Mouse (Mus musculus): ENCODE measurements around the gene Lrrc2. TPM values are rescaled to one million over a fixed set of nuclear protein-coding genes. Genes with fewer than 3 reads are reported as not detected.

The Lrrc2 gene
- polyA plus RNA-seq, 1 experiment from 2014 or later = 0.06 TPM

DNA sequence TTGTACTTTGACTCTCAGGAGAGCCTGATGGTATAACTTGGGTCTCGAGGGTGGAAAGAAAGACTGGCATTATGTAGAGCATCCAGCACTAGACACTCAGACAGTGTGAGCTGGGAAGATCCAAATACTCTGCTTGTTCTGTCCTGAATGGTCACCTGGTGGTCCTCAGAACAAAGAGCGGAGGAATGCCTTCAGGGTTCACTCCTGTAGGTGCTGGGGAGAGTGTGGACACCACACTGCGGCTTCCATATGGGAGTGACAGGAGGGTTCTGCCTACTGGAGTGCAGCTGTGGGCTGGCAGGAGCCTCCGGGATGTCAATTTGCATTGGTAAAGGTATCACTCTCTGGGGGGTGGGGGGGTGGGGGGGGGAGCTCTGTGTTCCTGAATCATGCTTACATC is 31.0 kb downstream of the Lrrc2 start:
- Histone ChIP-seq H3K9me3 (ENCODE audit: control insufficient read depth, low read length) (no peaks in the 10 kb centered on the region), H3K9ac (ENCODE audit: low read depth, low read length) (no peak overlapping the region), H3K4me2 (ENCODE audit: low read depth, low read length) (no peak overlapping the region), H3K27me3 (replicated peaks; ENCODE audit: control insufficient read depth, insufficient read depth, low read length) (no peaks in the 10 kb centered on the region), H3K27ac (ENCODE audit: low read length) (no peak overlapping the region), H3K4me1 (ENCODE audit: control insufficient read depth, insufficient read depth, low read length) (no peaks in the 10 kb centered on the region), H3K36me3 (ENCODE audit: control insufficient read depth, insufficient read depth, low read length) (no peaks in the 10 kb centered on the region), H3K4me3 (ENCODE audit: low read length) (no peak overlapping the region)
- WGBS = 69% methylated on average over 4 of the region's 4 CpGs
- no peak for ATAC-seq

DNA sequence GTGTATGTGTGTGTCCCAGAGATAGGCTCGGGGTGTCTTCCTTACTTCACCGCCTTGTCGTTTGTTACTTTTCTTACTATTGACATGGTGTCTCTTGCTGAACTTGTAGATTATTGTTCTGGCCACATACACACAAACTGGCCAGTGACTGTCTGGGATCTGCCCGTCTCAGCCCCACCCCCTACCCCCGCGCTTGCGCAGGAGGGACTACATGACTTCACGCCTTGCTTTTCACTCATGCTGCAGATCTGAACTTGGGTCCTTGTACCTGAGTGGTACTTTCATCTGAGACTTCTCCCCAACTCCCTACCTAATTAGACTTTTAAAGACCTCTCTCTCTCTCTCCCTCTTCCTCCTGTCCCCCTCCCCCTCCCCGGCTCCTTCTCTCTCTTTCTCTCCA is 32.8 kb downstream of the Lrrc2 start:
- Histone ChIP-seq H3K27ac (ENCODE audit: low read length) (no peak overlapping the region), H3K4me1 (ENCODE audit: control insufficient read depth, insufficient read depth, low read length) (no peaks in the 10 kb centered on the region; the same call in 1 of the 2 replicates), H3K27me3 (replicated peaks; ENCODE audit: control insufficient read depth, insufficient read depth, low read length) (no peaks in the 10 kb centered on the region), H3K4me3 (ENCODE audit: low read length) (no peak overlapping the region), H3K9me3 (ENCODE audit: control insufficient read depth, low read length) (no peaks in the 10 kb centered on the region), H3K9ac (ENCODE audit: low read depth, low read length) (no peak overlapping the region), H3K4me2 (ENCODE audit: low read depth, low read length) (no peak overlapping the region), H3K36me3 (ENCODE audit: control insufficient read depth, insufficient read depth, low read length) (no peaks in the 10 kb centered on the region)
- WGBS = 94% methylated on average over 9 of the region's 9 CpGs
- ATAC-seq = no peak

DNA sequence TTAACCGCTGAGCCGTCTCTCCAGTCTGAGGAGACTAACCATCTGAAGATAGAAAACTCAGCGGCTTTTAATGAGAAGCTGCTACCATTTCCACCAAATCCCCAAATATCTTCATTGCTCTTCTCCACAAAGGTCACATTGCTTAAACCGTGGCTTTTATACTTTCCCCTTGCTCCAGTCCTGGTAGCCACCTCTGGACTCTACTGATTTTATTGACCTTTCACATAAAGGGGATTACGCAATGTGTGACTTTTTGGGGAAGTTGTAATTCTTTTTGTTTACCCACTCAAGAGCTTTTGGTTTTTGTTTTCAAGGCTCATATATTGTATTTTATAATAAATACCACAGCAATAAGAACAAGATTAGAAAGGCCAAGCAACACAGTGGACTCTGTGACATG is 34.2 kb downstream of the Lrrc2 start:
- Histone ChIP-seq H3K4me2 (ENCODE audit: low read depth, low read length) (no peak overlapping the region), H3K4me3 (ENCODE audit: low read length) (no peak overlapping the region), H3K36me3 (ENCODE audit: control insufficient read depth, insufficient read depth, low read length) (no peaks in the 10 kb centered on the region), H3K27me3 (replicated peaks; ENCODE audit: control insufficient read depth, insufficient read depth, low read length) (no peaks in the 10 kb centered on the region), H3K9me3 (ENCODE audit: control insufficient read depth, low read length) (no peaks in the 10 kb centered on the region), H3K9ac (ENCODE audit: low read depth, low read length) (no peak overlapping the region), H3K4me1 (ENCODE audit: control insufficient read depth, insufficient read depth, low read length) (peaks cover 8% of the 10 kb centered on the region), H3K27ac (ENCODE audit: low read length) (no peak overlapping the region)
- ATAC-seq = no peak
- WGBS = 88% methylated on average over 5 of the region's 5 CpGs

DNA sequence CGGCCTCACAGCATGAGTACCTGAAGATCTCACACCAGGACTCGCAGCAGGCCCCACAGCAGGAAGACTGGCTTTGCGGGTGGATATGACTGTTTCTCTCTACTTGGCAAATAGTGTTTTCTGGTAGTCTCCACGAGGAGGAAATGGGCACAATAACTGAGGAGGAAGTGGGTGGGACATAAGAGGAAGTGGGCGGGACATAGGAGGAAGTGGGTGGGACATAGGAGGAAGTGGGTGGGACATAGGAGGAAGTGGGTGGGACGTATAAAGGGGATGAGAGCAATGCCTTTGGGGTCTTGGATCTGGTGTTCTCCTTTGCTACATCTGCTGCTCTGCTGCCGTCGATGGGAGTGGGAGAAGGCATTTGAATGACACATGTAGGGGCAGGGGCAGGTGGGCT is 34.6 kb downstream of the Lrrc2 start:
- Histone ChIP-seq H3K27me3 (replicated peaks; ENCODE audit: control insufficient read depth, insufficient read depth, low read length) (no peaks in the 10 kb centered on the region), H3K36me3 (ENCODE audit: control insufficient read depth, insufficient read depth, low read length) (no peaks in the 10 kb centered on the region), H3K4me1 (ENCODE audit: control insufficient read depth, insufficient read depth, low read length) (peaks cover 8% of the 10 kb centered on the region), H3K9ac (ENCODE audit: low read depth, low read length) (no peak overlapping the region), H3K4me2 (ENCODE audit: low read depth, low read length) (no peak overlapping the region), H3K27ac (ENCODE audit: low read length) (no peak overlapping the region), H3K9me3 (ENCODE audit: control insufficient read depth, low read length) (no peaks in the 10 kb centered on the region), H3K4me3 (ENCODE audit: low read length) (no peak overlapping the region)
- WGBS = 91% methylated on average over 8 of the region's 8 CpGs
- ATAC-seq = no peak

DNA sequence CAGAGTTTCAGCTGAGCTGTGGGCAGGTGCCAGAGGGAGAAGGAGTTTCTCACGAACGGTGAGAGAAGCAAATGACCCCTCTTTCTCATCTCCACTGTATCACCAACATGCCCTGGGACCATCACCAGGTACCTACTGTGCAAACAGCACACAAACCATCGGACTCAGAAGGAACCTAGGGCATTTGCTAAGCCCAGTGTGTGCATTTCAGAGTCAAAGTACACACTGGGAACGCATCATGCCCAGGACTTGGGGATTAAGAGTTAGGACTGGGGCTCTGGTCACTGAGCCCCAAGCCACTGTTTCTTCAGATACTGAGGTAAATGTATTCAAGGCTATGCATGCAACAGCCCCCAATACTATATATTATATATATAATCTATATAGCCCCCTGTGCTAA is 36.0 kb downstream of the Lrrc2 start:
- H3K9ac ChIP-seq (ENCODE audit: low read depth, low read length) = no peak overlapping the region
- no peak for ATAC-seq
- no peaks in the 10 kb centered on the region for H3K36me3 ChIP-seq (ENCODE audit: control insufficient read depth, insufficient read depth, low read length)
- H3K27ac ChIP-seq (ENCODE audit: low read length) = no peak overlapping the region
- no peak overlapping the region for H3K4me3 ChIP-seq (ENCODE audit: low read length)
- WGBS = 74% methylated on average over 4 of the region's 4 CpGs
- H3K9me3 ChIP-seq (ENCODE audit: control insufficient read depth, low read length) = no peaks in the 10 kb centered on the region
- no peaks in the 10 kb centered on the region for H3K27me3 ChIP-seq (replicated peaks; ENCODE audit: control insufficient read depth, insufficient read depth, low read length)
- H3K4me2 ChIP-seq (ENCODE audit: low read depth, low read length) = no peak overlapping the region
- H3K4me1 ChIP-seq (ENCODE audit: control insufficient read depth, insufficient read depth, low read length) = peaks cover 8% of the 10 kb centered on the region

DNA sequence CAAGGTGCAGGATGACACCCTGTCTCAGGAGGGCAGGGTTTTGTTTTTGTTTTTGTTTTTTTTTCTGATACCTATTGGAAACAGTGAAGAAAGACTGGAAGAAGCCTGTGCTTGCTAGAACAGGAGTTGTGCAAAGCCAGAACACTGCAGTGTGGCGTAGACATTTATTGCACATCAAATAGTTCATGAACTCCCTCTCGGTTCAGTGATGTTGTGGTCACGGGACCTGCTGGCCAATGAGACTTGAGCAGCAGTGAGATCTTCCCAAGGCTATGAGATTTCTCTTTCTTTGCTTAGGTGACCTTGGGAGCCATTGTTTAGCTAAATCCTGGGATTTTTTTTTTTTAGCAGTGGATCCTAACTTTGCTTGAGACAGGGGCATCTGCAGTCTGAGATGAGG is 36.7 kb downstream of the Lrrc2 start:
- Histone ChIP-seq H3K4me1 (ENCODE audit: control insufficient read depth, insufficient read depth, low read length) (peaks cover 8% of the 10 kb centered on the region), H3K4me3 (ENCODE audit: low read length) (no peak overlapping the region), H3K9ac (ENCODE audit: low read depth, low read length) (no peak overlapping the region), H3K4me2 (ENCODE audit: low read depth, low read length) (no peak overlapping the region), H3K9me3 (ENCODE audit: control insufficient read depth, low read length) (no peaks in the 10 kb centered on the region), H3K27ac (ENCODE audit: low read length) (no peak overlapping the region), H3K27me3 (replicated peaks; ENCODE audit: control insufficient read depth, insufficient read depth, low read length) (no peaks in the 10 kb centered on the region), H3K36me3 (ENCODE audit: control insufficient read depth, insufficient read depth, low read length) (no peaks in the 10 kb centered on the region)
- no peak for ATAC-seq
- 58% methylated on average over 3 of the region's 3 CpGs for whole genome bisulfite sequencing

DNA sequence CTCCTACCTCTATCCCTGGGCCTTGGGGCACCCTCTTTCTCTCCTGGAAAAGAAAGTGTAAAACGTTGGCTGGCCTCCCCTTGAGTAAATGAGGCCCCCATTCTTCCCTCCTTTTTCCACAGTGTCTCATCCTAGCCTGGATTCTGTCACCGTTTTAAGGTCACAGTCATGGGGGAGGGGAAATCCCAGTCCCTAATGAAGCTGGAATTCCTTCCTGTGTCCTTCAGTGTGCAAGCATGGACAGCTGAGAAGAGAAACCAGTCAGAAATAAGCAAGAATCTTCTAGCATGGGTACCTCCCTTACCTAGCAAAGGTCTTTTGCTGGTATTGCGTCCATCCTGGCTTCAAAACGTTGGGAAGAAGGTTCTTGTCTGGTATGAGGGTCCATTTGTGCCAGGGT is 37.8 kb downstream of the Lrrc2 start:
- Histone ChIP-seq H3K4me3 (ENCODE audit: low read length) (no peak overlapping the region), H3K9ac (ENCODE audit: low read depth, low read length) (no peak overlapping the region), H3K36me3 (ENCODE audit: control insufficient read depth, insufficient read depth, low read length) (no peaks in the 10 kb centered on the region), H3K9me3 (ENCODE audit: control insufficient read depth, low read length) (no peaks in the 10 kb centered on the region), H3K4me2 (ENCODE audit: low read depth, low read length) (no peak overlapping the region), H3K27me3 (replicated peaks; ENCODE audit: control insufficient read depth, insufficient read depth, low read length) (no peaks in the 10 kb centered on the region), H3K4me1 (ENCODE audit: control insufficient read depth, insufficient read depth, low read length) (peaks cover 12% of the 10 kb centered on the region), H3K27ac (ENCODE audit: low read length) (no peak overlapping the region)
- no peak for ATAC-seq
- WGBS = 60% methylated on average over 4 of the region's 4 CpGs

- Histone ChIP-seq H3K9me3 (ENCODE audit: control insufficient read depth, low read length) (no peaks in the 10 kb centered on the region), H3K36me3 (ENCODE audit: control insufficient read depth, insufficient read depth, low read length) (no peaks in the 10 kb centered on the region), H3K9ac (ENCODE audit: low read depth, low read length) (no peak overlapping the region), H3K4me2 (ENCODE audit: low read depth, low read length) (no peak overlapping the region), H3K27ac (ENCODE audit: low read length) (no peak overlapping the region), H3K4me1 (ENCODE audit: control insufficient read depth, insufficient read depth, low read length) (peaks cover 15% of the 10 kb centered on the region), H3K4me3 (ENCODE audit: low read length) (no peak overlapping the region), H3K27me3 (replicated peaks; ENCODE audit: control insufficient read depth, insufficient read depth, low read length) (no peaks in the 10 kb centered on the region)
- WGBS = 93% methylated on average over 2 of the region's 2 CpGs
- ATAC-seq = no peak
Measured at GRCm38 (mm10) chr9:110989543-110989942, 38.2 kb downstream of the Lrrc2 start.

GRCm38 (mm10) chr9:110990204-110990603 is 38.9 kb downstream of the Lrrc2 start, which contains the start of gene Rtp3:
Rtp3 (minus strand) TSS chr9:110990583.
- Histone ChIP-seq H3K9ac (ENCODE audit: low read depth, low read length) (no peak within 1 kb of the TSS), H3K27me3 (replicated peaks; ENCODE audit: control insufficient read depth, insufficient read depth, low read length) (no peaks in the 10 kb centered on the region), H3K36me3 (ENCODE audit: control insufficient read depth, insufficient read depth, low read length) (no peaks in the 10 kb centered on the region), H3K9me3 (ENCODE audit: control insufficient read depth, low read length) (no peaks in the 10 kb centered on the region), H3K4me3 (ENCODE audit: low read length) (no peak within 1 kb of the TSS), H3K27ac (ENCODE audit: low read length) (no peak within 1 kb of the TSS), H3K4me2 (ENCODE audit: low read depth, low read length) (no peak within 1 kb of the TSS), H3K4me1 (ENCODE audit: control insufficient read depth, insufficient read depth, low read length) (peaks cover 15% of the 10 kb centered on the region)
- 39% methylated on average over 6 of the region's 6 CpGs for WGBS
- no peak for ATAC-seq

GRCm38 (mm10) chr9:110993281-110993709 is 42.0 kb downstream of the Lrrc2 start:
- peaks cover 15% of the 10 kb centered on the region for H3K4me1 ChIP-seq (ENCODE audit: control insufficient read depth, insufficient read depth, low read length)
- H3K9ac ChIP-seq (ENCODE audit: low read depth, low read length) = no peak overlapping the region
- H3K4me2 ChIP-seq (ENCODE audit: low read depth, low read length) = no peak overlapping the region
- 25% methylated on average over 3 of the region's 3 CpGs for WGBS
- H3K27me3 ChIP-seq (replicated peaks; ENCODE audit: control insufficient read depth, insufficient read depth, low read length) = no peaks in the 10 kb centered on the region
- H3K9me3 ChIP-seq (ENCODE audit: control insufficient read depth, low read length) = no peaks in the 10 kb centered on the region
- peak overlapping the region; percentile 66 for H3K27ac ChIP-seq (ENCODE audit: low read length)
- peak; percentile 65 for ATAC-seq
- H3K36me3 ChIP-seq (ENCODE audit: control insufficient read depth, insufficient read depth, low read length) = no peaks in the 10 kb centered on the region
- H3K4me3 ChIP-seq (ENCODE audit: low read length) = no peak overlapping the region
